Mouse (Mus musculus) adrenal gland (tissue): ENCODE measurements around the gene Uba1.

ENCODE experiments used
- intact Hi-C: fragments of 180-260 bp; cut with DNase I; formaldehyde crosslinking; loops from one replicate; pipeline ENCODE4 v1.15.1; 2025
- long read RNA-seq, 2 experiments: library from polyadenylated mRNA; unstranded; transcript quantifications; one replicate each; pipeline ENCODE4 v2.0.0; 2020; ENCODE audit warnings: borderline replicate concordance in 1 of 2; ENCODE audit not compliant: insufficient replicate concordance in 1 of 2

Uba1 gene
- long read RNA-seq, experiment 1, full-length matches to known transcripts, result 52 of 84 reads
- long read RNA-seq, experiment 1, partial matches to known transcripts, result 28 of 84 reads
- long read RNA-seq, experiment 1, other reads (novel, unspliced or antisense), result 4 of 84 reads
- long read RNA-seq, experiment 2, full-length matches to known transcripts, result 33 of 88 reads
- long read RNA-seq, experiment 2, partial matches to known transcripts, result 47 of 88 reads
- long read RNA-seq, experiment 2, other reads (novel, unspliced or antisense), result 8 of 88 reads

- intact Hi-C loops, result loop anchor here (5.0 kb wide), 1 partner anchor 289 kb away; no protein-coding TSS in a partner anchor
Observed at GRCm38 (mm10) chrX:20658026-20658652, at the start of gene Uba1. Gene Uba1 (plus strand): TSS chrX:20658326.

GRCm38 (mm10) chrX:20608500-20608899 lies 49.6 kb upstream of the Uba1 start:
- intact Hi-C loops, result no loop called here

GRCm38 (mm10) chrX:20616861-20617175 lies 41.3 kb upstream of the Uba1 start:
- intact Hi-C loops, result no loop called here

- intact Hi-C loops, result no loop called here
Observed at GRCm38 (mm10) chrX:20617176-20617902, 40.8 kb upstream of the Uba1 start, which contains the start of the genes Rbm10 and Ndufb11. Gene Rbm10 (plus strand): TSS chrX:20617503. Gene Ndufb11 (minus strand): TSS chrX:20617619.

- intact Hi-C loops, result no loop called here
Observed at GRCm38 (mm10) chrX:20617903-20618399, 40.2 kb upstream of the Uba1 start.

DNA sequence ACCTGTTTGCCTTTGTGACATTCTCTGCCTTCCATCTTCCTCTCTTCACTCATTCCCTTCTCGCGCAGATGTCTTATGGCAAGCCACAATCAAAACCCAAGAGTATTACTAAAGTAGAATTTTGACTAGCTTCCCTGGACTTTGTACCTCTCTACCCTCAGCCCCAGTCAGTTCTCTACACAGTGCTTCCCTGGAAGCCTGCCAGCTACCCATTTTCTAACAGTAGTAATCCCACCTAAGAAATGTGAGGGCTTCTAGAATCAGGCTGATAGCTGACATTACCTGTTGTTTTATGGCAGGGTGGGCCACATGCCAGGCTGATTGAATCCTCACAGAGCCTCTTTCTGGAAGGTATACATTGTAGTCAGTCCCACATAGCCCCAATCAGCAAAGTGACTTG lies 20.0 kb upstream of the Uba1 start:
- intact Hi-C loops, result no loop called here

- intact Hi-C loops, result no loop called here
Observed at GRCm38 (mm10) chrX:20644780-20645179, 13.3 kb upstream of the Uba1 start.

DNA sequence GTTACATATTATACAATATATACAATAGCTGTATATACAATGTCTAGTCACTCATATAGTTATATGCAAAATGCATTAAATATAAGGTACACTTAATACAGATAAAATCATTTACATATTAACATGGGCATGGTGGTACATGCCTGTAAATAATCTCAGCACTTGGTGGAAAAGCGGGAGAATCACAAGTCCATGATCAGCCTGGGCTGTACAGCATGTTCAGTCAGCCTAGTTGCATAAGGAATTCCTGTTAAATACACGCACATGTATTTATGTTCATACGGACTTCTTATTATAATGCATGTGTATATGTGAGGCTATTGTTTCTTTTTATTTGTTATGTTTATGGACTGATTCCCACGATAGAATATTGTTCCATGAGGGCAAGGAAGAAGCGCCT lies 533 bp upstream of the Uba1 start:
- intact Hi-C loops, result loop anchor here (5.0 kb wide), 1 partner anchor 290 kb away; no protein-coding TSS in a partner anchor

DNA sequence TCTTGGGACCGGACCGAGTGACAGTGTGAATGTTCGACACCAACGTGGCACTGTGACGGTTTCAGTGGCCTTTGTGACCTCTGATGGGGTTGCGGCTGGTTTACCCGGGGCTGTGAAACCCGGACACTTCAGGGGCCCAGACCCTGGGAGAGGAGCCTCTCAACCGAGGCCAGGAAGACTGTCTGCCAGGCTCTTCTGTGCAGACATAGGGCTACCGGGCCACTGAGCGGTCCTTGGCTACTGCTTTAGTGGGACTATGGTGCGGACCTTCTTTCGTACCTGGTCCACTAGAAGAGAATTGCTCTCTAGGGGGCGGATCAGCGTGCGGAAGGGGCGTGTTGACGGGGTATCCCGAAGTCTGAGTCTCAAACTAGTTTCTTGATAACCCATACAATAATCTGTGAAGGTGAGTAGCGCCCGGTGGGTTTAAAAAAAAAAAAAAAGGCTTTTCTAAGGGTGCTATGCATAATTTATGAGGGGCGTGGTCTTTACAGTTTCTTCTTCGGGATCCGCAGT lies 823 bp downstream of the Uba1 start:
- intact Hi-C loops, result loop anchor here (5.0 kb wide), 1 partner anchor 288 kb away; no protein-coding TSS in a partner anchor

DNA sequence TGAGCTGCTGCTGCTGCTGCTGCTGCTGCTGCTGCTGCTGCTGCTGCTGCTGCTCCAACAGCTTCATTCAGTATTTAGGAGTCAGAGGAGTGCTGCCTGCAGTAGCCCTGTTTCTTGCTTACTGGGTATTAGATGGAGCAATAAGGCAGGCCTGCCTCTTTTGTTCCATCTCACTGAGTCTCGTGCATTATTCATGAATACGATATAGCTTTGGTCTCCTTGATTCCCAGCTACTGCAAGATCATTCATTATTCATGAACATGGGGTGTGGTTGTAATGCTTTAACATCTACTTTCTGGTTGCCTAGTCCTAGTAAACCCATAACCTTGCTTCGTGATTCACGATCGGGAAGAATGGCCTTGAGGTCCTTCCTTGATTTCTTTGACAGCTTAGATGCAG lies 4.2 kb downstream of the Uba1 start:
- intact Hi-C loops, result loop anchor here (2.0 to 5.0 kb wide), 3 partner anchors 110 to 158 kb away; partner anchors contain the start of gene Araf

DNA sequence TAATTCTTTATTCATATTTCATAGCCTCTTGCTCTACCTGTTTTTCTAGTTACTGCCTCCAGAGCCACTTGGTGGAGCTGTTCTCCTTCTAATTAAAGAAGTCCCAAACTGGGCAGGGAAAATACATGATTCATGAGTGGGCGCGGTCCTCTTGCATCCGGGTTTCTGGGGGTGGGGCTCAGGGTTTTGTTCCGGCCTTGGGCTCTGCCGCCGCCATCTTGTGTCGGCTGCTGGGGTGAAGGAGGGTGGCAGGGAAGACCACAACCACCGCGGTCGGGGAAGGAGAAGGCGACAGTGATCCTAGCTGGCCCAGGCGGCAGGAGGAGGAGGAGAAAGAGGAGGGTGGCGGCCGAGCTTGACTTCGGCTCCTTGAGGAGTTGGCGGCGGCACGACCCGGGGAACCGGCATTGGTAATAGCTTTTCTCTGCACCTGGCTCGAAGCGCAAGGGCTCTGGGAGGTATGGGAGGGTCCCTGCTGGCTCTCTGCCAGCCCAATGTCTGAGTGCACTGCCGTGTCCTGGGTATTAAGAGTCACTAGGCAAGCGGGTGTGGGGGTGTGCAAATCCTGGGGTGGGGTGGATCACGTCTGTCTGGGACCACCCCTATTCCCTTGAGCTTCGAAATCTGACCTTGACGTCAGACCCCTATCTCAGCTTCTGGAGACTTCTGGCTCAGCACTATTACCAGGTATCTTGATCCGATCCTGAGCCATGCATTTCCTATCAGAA lies 4.8 kb downstream of the Uba1 start:
- intact Hi-C loops, result loop anchor here (2.0 to 5.0 kb wide), 3 partner anchors 109 to 158 kb away; partner anchors contain the start of gene Araf

DNA sequence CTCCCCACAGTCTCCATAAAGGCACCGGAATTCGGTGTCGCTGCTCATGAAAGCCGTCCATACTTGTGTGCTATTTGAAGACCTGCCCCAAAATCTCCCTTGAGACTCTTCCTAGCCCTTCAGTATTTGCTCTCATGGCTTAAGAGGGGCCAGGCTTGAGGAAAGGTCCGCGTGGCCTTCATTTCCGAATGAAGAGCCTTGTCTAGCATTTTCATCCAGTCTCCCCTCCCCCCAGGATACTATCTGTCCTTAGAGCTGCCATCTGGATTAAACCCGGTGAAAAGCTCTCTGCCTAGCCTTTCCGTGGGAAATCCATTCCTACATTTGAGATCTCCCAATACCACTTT lies 5.3 kb downstream of the Uba1 start:
- intact Hi-C loops, result loop anchor here (2.0 to 5.0 kb wide), 3 partner anchors 109 to 157 kb away; partner anchors contain the start of gene Araf

DNA sequence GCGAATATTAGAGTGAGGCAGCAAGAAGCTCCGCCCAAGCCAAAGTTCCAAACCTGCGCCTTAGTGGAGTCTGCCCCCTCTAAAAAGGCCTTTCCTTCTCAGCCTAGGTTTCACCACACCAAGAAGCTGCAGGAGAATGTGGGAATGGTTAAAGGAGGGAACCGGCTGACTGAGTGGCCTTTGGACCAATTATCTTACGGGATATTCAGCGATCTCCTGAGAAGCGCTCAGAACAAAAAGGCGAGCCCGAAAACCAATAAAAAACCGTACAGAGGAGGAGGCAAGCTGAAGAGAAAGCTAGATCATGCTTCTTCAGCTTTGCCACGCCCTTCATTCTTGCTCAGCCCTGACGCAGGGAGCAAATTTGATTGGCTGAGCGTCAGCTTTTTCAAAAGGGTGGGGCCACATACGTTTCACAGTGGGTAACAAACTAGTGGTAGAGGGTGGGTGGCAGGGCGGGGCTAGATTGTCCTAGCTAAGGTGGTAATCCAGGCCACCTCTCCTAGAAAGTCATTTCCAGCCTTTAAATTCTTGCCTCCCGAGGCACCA lies 29.5 kb downstream of the Uba1 start, which contains the start of gene Cdk16:
TSS of gene Cdk16 (plus strand) at position 436 of the 549 bp plus-strand sequence.
- intact Hi-C loops, result no loop called here

GRCm38 (mm10) chrX:20688068-20688547 lies 30.0 kb downstream of the Uba1 start:
- intact Hi-C loops, result no loop called here

DNA sequence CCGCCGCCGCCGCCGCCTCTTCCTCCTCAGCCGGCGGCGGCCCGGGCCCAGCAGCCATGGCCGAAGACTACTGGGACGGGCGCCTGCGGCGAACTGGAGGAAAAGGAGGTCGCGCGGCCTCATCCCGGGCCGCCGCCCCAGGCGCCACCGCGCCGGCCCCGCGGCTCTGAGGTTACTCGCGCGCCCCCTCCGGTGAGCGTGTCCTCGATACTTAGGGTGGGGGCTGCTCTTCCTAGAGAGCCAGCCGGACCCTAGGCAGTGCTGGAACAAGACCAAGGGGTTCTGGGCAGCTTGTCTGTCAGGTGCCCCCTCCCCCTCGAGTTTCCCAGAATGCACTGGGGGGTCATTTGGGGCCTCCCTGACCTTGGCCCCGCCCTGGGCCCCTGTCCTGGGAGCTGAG lies 30.5 kb downstream of the Uba1 start:
- intact Hi-C loops, result no loop called here

GRCm38 (mm10) chrX:20691566-20691965 lies 33.4 kb downstream of the Uba1 start:
- intact Hi-C loops, result no loop called here

GRCm38 (mm10) chrX:20692616-20693015 lies 34.5 kb downstream of the Uba1 start:
- intact Hi-C loops, result no loop called here

GRCm38 (mm10) chrX:20695842-20696241 lies 37.7 kb downstream of the Uba1 start:
- intact Hi-C loops, result no loop called here

DNA sequence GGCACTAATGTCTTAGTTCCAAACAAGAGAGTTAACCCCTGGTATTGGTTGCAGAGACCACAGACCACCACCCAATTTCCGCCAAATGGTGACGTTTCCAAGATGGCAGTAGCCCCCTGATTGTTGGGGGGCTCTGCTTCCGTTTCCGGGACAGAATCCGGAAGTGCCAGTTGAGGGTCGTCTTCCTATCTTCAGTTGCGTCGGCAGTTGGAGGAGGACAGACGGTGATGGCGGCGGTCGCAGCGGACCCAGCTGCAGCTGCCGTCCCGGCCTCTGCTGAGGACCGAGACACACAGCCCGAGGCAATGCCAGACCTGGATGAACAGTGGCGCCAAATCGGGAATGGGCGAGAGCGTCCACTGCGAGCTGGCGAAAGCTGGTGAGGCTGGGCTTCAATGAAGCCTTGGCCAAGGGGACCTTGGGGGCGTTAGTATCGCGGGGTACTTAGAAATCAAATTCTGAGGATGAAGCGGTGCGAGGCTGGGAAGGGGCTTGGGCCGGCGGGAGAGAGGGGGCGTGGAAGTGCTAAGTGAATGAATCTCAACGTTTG lies 45.7 kb downstream of the Uba1 start, which contains the start of gene Usp11:
TSS of gene Usp11 (plus strand) at position 166 of the 550 bp plus-strand sequence.
- intact Hi-C loops, result no loop called here
